Mouse (Mus musculus) retina, postnatal 1 day (tissue): ENCODE results near the gene Tgm4.

Experiments used
- DNase-seq: peaks from one replicate; pipeline ENCODE4 v3.0.0-alpha.2; 2012

Tgm4 gene

GRCm38 (mm10) chr9:123034426-123034825 lies at the start of gene Tgm4:
Gene Tgm4, plus strand, starts transcription at chr9:123034726.
- no peak for DNase-seq

- no peak for DNase-seq
These were observed 35.9 kb upstream of the Tgm4 start for GRCm38 (mm10) chr9:122998406-122999192.

GRCm38 (mm10) chr9:122999193-122999586 lies 35.3 kb upstream of the Tgm4 start:
- no peak for DNase-seq

DNA sequence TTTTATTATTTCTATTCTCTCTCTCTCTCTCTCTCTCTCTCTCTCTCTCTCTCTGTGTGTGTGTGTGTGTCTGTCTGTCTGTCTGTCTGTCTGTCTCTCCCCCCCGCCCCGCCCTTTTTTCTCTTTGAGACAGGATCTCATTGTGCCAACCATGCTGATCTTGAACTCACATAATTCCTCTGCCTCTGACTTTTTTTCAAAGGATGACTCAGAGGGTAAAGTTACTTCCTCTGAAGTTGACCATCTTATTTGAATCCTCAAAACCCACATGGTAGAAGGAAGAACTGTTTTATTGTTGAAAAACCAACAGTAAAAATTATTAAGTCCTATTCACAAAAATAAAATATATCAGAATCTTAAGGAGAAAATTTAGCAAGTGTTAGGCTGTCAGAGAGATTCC lies 29.8 kb upstream of the Tgm4 start:
- no peak for DNase-seq

DNA sequence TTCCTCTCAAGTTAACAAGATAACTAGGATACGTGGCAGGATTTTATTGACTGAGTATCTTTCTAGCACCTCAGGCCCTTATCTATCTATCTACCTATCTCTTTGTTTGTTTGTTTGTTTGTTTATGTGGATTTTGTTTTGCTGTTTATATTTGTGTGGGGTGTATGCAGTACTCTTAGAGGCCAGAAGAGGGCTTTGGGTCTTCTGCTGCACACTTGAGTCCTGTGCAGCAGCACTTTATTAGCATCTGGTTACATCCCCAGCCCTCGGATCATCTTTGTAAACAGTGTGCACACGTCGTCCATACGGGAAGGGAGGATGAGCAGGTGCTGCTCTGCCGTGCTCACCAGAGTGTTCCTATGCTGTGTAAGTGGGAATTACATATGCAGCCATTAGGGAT lies 28.5 kb upstream of the Tgm4 start:
- DNase-seq: peak; percentile 41

GRCm38 (mm10) chr9:123020995-123021631 lies 13.4 kb upstream of the Tgm4 start, which contains the start of gene Tmem42:
Gene Tmem42, plus strand, starts transcription at chr9:123021326.
- DNase-seq: peak; percentile 92

DNA sequence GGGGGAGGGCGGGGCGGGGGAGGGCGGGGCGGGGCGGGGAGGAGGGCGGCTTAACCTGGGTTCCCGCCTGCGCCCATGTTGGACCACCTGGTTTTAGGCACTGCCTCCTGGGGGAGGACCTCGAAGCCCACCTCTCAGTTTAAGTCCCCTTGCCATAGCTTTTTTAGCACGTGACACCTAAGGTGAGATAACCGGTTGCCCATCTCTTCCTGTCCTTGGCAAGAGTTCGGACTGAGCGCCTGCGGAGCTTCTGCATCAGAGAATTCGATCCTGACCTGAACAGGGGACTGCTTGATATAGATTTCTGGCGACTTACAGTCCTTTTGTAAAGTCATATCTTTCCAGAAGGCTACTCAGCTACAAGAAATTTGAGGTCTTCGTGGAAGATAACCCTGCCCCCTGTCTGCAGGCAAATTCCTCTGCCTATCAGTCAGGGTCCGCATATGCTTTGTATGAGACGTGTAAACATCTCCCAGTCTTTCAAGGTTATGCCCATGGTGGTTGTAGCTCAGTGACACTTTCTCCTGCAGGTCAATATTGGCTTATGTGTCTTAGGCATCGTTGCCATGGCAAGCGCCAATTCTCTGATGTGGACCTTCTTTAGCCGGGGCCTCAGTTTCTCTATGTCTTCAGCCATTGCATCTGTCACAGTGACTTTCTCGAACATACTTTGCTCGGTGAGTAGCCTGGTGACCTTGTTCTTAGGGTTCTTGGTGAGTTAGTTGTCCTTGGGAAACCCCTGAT lies 12.7 kb upstream of the Tgm4 start:
- DNase-seq: no peak

DNA sequence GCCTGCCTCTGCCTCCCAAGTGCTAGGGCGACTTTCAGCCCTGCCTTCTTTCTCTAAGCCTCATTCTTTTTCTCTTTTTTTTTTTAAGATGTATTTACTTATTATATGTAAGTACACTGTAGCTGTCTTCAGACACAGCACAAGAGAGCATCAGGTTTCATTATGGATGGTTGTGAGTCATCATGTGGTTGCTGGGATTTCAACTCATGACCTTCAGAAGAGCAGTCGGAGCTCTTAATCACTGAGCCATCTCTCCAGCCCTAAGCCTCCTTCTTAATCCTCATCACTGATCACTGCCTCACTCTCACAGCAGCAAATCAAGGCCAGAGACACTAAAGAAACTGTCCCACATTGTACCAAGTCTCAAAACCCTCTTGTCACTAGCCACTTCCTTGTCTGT lies 10.3 kb upstream of the Tgm4 start:
- DNase-seq: no peak

- no peak for DNase-seq
These were observed 2.9 kb upstream of the Tgm4 start for GRCm38 (mm10) chr9:123031496-123032246.

DNA sequence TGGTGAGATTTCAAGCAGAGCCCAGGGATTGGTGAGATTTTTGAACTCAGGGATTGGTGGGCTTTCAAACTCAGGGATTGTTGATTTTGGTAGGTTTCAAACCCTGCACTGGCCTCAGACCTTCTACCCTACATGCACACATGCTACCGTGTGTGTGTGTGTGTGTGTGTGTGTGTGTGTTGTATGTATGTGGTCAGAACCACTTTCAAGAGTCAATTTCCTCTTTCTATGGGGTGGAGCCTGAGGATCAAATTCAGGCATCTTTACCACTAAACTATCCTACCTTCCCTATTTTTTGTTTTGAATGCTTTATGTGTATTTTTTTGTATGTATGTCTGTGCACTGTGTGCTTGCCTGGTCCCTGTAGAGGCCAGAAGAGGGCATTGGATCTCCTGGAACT lies 13.1 kb downstream of the Tgm4 start:
- DNase-seq: no peak

DNA sequence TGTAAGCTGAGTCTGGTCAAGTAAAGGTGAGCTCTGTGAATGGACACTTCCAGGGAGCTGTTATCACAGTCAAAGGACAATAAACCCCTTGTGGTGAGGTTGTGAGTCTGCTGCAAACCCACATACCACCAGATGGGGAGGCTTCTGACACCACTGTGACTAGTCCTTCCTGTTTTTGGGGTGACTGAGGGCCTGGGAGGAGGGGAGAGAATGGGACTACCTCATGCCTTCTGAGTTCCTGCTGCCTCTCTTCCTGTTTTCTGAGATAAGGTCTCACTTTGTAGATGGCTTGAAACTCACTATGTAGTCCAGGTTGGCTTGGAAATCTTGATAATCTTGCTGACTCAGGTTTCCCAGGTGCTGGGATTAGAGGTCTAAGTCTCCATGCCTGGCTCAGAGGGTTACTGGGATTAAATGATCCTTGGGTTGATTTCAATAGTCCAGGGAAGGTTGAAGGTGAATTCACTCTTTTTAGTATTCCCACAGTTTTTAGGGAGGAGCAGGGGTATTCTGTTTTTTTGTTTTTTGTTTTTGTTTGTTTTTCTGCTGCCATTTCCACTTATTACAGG lies 24.3 kb downstream of the Tgm4 start:
- DNase-seq: no peak

GRCm38 (mm10) chr9:123060172-123060571 lies 25.6 kb downstream of the Tgm4 start:
- no peak for DNase-seq

DNA sequence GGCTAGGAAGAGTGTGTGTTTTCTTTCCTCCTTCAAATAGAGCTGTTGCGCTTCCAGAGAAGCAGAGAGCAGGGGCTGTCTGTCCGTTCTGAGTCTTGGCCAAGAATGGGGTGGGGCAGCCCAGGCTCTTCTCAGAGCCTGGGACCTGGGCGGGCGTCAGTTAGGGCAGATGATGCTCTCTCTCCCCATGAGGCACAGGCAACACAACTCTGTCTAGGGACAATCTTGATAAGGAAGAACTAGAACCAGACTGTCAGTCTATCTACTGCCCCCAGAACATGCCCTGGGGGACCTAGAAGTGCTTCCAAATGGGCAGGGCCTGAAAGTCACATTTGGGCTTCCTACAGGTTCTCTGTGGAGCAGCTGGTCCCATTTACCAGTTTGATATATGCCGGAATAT lies 44.6 kb downstream of the Tgm4 start:
- no peak for DNase-seq

DNA sequence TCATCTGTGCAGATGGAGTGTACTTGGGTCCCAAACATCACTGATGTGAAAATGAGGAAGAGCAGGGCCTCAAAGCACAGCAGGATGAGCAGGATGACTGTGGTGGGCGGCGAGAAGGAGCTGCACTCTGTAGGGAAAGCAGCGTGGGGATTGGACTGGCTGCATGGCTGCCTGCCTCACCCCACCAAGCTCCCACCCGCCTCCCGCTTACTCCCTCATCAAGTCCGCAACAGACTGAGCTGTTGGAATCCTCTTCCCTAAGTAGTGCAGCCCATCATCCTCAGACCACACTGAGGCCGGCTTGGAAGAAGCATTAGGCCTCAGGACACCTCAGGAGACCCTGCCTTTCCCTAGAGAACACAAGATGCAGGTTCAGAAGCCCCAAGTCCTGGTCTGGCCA lies 45.8 kb downstream of the Tgm4 start:
- DNase-seq: no peak

DNA sequence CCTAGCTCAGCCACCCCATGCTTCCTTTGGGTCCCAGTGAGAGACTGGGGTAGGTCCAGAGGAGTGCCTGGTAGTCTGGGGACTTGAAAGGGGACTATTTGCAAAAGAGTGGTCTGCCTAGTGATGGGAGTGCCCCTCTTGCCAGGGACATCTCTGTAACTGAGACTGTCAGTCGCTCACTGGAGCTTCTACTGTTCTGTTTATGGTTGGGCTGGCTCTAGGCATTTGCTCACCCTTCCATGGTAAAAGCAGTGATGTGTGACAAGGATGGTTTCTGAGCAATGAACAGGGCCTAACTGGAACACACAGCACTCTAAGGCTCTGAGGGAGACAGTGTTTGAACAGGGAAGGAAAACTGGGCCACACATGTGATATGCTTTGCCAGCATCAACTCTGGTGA lies 46.3 kb downstream of the Tgm4 start:
- DNase-seq: peak; percentile 1

DNA sequence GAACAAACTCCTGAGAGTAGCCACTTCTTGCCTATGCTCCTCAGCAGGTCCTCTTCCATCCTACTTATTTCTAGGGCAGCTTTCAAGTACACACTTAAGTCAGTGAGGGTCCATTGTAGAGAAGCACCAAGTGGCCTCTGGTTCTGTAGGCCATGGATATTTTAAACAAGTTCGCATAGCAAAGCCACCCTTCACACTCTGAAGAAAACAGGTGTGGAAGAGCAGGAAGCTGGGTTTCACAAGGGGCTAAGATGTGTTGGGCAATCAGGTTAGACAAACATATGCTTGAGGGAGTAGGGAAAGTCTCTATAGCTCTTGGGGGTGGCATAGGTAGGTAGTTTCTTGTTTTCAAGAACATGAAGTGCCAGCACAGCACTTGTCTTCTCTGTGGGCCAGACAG lies 50.8 kb downstream of the Tgm4 start:
- DNase-seq: no peak

DNA sequence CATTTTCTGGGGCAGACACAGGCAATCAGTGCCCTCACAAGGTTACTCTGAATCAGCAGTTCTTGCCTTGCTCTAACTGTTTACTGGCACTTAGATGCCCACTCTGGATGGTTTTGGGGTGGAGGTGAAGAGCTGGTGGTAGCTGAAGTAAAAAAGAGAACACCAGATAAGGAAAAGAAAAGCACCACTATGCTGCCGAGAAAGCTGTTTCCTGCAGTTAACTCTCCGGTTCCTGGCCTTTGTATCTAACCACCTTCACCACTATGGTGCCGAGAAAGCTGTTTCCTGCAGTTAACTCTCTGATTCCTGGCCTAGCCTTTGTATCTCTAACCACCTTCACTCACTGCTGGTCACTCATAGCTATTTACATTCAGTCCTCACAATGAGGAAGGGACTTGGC lies 53.0 kb downstream of the Tgm4 start:
- DNase-seq: no peak

GRCm38 (mm10) chr9:123090844-123091243 lies 56.3 kb downstream of the Tgm4 start:
- no peak for DNase-seq

GRCm38 (mm10) chr9:123099631-123100455 lies 65.3 kb downstream of the Tgm4 start:
- no peak for DNase-seq

DNA sequence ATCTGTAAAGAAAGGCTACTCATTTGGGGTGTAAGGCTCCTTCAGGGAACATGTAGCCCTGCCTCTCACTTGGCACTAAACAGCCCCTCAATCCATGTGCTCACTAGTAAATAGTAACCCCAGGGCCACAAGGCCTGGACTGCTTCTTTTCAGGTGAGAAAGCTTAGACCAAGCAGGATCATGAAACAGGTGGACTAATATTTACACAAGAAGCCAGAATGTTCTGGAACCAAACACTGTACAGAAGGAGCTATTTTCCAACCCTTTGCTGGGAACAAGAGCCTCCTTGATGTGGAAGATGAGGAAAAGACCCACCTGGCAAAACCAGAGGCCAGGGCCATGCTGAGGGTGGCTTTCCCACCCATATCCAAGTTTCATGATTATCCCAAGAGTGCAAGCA lies 68.9 kb downstream of the Tgm4 start:
- no peak for DNase-seq

DNA sequence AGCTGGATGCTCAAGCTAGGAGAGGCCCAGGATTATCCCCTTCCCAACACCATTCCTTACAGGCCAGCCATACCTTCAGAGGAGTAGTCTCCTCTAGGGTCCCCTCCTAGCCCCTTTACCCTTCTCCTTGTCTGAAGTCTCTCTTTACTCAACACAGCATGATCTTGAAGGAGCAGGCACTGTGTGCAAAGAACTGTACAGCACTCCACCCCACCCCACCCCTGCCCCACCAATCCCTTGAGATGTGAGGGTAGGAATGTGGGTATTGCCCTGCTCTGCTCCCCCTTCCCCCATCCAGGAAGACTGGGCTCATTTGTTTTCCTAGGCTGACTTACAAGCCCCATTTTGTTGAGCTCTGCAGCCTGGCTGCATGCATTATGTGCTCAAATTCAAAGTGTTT lies 69.8 kb downstream of the Tgm4 start:
- no peak for DNase-seq

- peak; percentile 2 for DNase-seq
These were observed 72.7 kb downstream of the Tgm4 start for GRCm38 (mm10) chr9:123107186-123107585.
